Mouse (Mus musculus) lung, adult 2 months (tissue): ENCODE measurements around the gene Lrrc57.

ENCODE experiments used
- CTCF ChIP-seq: fragments of 200-500 bp; IDR thresholded peaks from 2 replicates; pipeline ENCODE4 v1.5.1; 2011; ENCODE audit warnings: mild to moderate bottlenecking, low read length, control low read depth; ENCODE audit not compliant: insufficient read depth
- POLR2A ChIP-seq: fragments of 200-500 bp; IDR thresholded peaks from 2 replicates; pipeline ENCODE4 v1.6.1; 2011; ENCODE audit warnings: low read depth, mild to moderate bottlenecking, control low read depth, low read length, borderline replicate concordance; ENCODE audit errors: extremely low read depth

- no peak for TF ChIP-seq POLR2A
- TF ChIP-seq CTCF: no peak
Observed at GRCm38 (mm10) chr2:120578286-120578685, 31.0 kb downstream of the Lrrc57 start.
